Mouse (Mus musculus): ENCODE measurements around the gene Etnk2. TPM values are rescaled to one million over a fixed set of nuclear protein-coding genes. Genes with fewer than 3 reads are reported as not detected.

Gene Etnk2
- total RNA-seq, 4 experiments from 2014 or later = 0.15 to 0.64 (median 0.40) TPM; not detected in 1

DNA sequence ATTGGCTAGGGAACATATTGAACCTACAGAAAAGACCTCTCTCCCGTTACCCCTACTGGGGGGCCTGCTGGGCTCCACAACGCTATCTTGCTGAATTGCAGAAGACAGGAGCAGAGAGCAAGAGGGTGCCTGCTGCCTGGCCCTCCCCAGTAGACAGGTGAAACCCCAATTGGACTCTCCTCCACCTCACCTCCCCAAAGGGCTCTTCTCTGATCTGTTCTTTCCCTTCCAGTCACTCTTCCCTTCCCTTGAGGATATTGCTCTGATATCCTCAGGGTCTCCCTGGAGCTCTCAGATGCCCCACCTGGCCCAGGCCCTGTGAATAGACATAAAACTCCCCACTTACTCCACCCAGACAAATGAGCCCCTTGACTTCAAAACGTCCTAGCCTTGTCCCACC, 53.7 kb downstream of the Etnk2 start:
- DNase-seq (ENCODE audit: low spot score in 2 of 2) = no peak

DNA sequence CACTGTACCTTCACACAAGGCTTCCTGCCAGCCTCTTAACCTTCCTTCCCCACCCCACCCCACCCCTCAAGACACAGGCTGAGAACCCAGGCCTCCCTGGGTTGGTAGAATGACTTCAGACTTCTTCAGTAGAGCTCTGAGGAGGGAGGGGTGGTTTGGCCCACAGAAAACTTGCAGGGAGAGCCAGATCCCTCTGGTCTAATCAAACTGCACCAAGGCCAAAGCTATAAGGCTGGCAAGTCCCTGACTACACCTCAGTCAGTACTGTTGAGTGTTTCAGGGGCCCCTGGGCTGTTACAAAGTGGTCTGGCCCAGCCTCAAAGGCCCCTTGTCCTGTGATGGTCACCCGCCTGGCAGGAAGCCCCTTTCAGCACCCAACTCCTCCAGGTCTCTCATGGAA, 54.2 kb downstream of the Etnk2 start:
- DNase-seq (ENCODE audit: low spot score in 2 of 2) = no peak

DNA sequence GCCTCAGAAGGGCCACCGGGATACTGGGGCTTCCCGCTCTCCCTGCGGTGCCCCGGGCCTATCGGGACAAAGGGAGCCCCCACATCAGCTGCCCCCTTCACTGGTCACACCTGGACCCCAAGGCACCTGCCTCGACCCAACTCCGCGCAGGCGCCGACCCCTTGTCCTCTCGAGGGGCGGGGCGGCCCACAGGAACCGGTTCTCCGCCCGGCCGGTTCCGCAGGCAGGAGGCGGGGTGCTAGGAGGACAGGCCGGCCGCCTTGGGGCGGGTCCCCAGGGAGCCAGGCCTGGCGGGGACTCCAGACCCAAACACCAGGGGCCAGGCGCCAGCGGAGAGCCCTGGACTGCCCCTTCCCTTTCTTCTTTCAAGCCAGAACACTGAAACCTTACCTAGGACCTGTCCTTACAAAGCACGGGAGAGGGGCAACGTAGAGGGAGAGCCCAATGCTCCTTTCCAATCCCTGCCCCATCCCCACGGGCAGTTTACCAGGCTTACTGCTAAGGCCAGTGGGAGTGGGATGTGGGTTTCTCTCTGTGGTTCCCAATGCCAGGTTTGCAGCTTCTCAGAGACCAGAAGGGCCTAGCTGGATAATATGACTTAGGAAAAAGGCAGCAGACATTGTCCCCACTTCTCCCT, 54.9 kb downstream of the Etnk2 start:
- peak; percentile 55 to 59 for DNase-seq (ENCODE audit: low spot score in 2 of 2)

DNA sequence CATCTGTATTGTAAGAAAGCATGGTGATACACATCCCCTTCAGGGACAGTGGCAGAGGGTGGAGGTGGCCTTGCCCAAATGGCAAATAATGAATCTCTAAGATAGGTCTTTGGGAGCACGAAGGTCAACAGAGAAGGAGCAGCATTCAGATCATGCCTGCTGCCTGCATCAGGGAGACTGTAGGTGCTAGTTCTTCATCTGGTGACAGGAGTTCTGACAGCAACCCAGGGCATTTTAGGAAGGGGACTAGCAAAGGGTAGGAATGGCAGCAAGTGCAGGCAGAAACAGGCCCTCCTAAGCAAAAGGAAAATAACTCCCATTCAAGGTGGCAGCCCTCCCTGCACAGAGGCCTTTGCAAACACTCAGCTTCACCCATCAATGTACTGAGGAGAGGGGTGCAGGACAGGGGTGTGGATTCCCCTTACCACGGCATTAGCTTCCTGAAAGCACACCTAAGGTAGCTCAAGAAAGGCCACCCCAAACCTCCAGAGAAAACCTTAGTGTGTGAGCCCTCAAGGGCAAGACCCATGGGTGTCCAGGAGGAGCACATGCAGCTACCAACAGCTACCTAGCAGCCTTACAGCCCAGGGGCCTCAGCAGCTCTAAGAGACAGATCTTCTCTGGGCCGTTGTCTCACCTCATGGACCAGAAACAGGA, 55.9 kb downstream of the Etnk2 start:
- DNase-seq (ENCODE audit: low spot score in 2 of 2) = no peak

DNA sequence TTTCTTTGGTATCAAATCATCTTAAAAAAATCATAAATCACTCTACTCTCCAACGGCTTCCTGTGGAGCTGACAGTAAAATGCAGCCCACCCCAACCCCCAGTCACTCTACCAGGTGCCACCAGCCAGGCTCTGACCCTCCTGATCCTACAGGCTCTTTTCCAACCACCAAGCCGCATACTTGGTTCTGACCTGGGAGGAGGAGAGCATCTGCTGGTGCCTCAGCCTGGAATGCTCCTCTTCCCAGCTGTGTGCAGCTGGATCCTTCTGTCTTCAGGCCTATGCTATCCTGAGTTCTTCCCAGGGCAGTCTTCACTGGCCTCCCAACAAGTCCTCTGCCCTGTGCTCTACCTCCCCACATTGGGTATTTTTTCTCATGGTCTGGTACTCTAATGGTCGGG, 57.1 kb downstream of the Etnk2 start:
- no peak for DNase-seq (ENCODE audit: low spot score in 2 of 2)

DNA sequence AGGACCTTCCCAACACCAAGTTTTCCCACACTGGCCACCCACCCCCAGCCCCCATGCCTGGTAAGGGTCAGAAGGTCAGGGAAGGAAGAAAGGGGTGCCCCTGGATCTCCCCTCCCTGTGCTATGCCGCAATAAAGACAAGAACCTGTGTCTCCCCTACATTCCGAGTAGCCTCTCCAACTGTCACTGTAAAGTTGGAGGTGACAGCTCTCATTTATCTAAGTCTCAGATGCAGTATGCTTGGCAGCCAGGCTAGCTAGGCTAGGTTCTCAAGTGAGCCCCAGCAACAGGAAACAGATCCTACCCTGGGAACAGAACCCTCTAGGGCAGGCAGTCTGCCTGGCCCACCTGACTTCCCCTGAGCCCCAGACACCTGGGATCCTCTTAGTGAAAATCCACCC, 57.7 kb downstream of the Etnk2 start:
- no peak for DNase-seq (ENCODE audit: low spot score in 2 of 2)

DNA sequence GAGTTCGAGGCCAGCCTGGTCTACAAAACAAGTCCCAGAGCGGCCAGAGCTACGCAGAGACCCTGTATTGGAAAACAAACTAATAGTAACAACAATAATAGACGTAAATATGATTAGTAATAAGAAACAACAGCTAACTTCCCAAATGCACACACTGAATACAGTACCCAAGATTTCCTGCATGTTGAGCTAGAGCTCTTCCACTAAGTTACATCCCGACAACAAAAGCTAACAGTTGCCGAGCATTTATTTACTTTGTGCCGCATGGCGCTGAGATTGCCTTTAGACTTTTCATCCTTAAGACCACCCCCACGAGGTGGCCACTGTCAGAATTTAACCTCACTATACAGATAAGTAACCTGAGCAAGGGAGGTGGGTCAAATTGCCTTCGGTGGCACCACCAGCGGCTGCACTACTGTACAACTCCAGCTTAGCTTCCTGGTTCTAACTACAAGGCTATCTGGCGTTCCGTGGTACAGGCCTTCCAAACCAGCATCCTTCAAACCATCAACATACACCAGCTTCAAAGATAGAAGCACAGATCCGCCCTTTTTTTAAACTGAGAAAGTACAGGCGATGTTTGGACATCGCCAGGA, 58.7 kb downstream of the Etnk2 start:
- DNase-seq (ENCODE audit: low spot score in 2 of 2) = no peak

DNA sequence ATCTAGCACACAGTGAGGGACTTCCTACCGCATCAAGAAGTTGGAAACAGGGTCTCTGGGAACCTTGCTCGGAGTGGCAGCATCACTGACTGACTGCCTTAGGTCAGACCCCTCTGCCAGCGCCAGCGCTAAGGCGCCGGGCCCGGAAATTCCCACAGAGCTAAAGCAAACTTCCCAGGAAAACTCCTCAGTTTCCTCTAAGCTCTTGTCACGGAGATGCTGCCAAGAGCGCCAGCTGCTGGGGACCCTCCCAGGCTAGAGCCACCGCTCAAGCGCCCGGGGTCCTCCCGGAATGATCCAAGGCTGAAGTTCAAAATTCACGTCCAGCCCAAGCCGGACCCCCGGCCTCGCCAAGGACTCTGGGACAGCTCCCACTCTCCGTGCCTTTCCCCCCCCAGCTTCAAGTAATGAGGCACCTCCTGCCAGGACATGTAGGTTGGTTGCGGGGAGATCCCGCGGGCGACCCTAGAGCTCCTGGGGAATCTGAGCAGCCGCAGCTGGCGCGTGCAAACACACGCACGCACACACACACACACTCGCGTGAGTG, 59.3 kb downstream of the Etnk2 start:
- no peak for DNase-seq (ENCODE audit: low spot score in 2 of 2)

DNA sequence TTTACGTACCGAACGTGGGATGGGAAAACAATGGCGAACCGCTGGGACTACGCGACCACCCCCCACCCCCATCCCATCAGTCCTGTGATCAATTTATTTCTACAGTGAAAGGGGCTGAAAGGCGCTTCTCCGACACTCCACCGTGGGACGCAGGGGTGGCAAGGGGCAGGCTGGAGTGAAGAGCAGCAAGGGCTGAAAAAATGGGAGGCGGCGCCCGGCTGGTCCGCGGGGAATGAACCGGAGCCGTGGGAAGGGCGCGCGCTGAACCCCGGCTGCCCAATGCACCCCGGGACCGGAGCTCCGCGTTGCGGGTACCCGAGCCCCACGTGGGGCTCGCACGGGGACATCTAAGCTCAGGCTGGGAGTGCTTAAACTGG, 59.8 kb downstream of the Etnk2 start:
- DNase-seq (ENCODE audit: low spot score in 2 of 2) = no peak

DNA sequence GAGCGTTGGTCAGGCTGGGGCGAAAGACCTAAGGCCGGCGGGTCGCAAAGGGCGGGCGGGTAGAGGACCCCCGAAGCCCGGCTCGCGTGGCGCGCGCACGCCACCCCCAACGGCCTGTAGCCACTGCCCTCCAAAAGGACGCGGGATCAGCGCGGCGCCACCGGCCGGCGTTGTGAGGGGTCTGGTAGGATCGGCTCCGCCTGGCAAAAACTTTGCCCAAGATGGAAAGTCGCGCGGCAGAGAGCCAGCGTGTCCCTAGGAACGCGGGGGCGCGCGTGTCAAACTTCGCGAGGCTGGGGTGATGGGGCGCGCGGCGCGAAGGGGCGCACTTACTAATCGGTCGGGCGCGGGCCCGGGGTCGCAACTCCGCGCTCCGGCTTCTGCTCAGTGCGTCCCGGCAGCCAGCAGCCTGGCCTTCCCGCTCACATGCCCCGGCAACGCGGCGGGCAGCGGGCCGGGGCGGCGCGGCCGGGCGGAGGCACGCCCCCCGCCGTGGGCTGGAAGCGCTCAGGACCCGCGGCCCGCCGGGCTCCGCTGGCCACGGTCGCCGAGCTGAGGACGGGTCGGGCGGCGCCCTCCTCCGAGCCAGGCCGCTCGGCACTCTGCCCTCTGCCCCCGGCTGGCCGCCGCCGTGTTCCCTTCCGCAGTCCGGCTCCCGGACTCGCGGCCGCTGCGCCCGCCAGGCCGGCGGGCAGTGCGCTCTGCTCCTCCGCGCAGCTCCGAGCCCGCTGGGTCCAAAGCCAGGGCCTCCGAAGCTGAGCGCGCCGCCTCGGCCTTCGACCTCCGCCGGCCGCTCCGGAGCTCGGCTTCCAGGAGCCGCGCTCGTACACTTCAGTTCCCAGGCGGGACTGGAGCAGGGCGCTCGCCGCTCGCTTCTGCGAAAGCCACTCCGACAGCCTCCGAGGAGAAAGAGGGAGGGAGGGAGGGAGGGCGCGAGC, 60.4 kb downstream of the Etnk2 start, which contains the start of gene Sox13:
Sox13 (minus strand) TSS at position 835 of the 938 bp plus-strand sequence.
- DNase-seq (ENCODE audit: low spot score in 2 of 2) = peak in 1 of 2 experiments; percentile 34

DNA sequence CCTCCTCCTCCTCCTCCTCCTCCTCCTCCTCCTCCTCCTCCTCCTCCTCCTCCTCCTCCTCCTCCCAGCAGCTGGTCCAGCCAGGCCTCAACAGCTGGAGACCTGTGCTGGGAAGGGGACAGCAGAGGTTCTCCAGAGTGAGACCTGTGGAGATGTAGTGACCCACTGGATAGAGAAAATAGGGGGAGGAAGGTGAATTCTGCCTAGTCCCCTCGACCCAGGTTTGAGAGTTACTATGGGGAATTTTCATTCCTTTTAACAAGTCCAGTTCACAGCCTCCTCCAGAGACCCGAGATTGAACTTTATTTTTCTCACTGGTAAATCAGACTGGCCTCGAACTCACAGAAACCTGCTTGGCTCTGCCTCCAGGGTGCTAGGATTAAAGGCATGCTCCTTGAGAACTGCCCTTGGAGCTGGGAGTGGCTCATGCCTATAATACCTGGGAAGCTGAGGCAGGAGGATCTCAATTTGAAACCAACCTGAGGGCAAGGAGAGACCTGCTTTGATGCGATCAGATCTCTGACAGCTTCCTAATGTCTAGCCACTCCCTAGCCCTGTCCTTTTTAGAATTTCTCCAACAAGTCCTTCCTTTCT, 61.3 kb downstream of the Etnk2 start:
- no peak for DNase-seq (ENCODE audit: low spot score in 2 of 2)

Other genes starting within 250 kb of the Etnk2 start
- 10 to 100 TPM; 14.8 to 18.2 (median 16.3) TPM for gene Ppp1r15b, start 232.4 kb upstream of the Etnk2 start, total RNA-seq (2022)
- 10 to 100 TPM in 3 of 4 experiments, 1 to 10 TPM in 1; 6.6 to 15.1 (median 11.8) TPM for gene Plekha6, start 199.4 kb upstream of the Etnk2 start, total RNA-seq (2022)
- not detected for gene Golt1a, start 53.8 kb upstream of the Etnk2 start, total RNA-seq (2022)
- not detected for gene Kiss1, start 41.7 kb upstream of the Etnk2 start, total RNA-seq (2022)
- not detected for gene Ren1, start 13.1 kb upstream of the Etnk2 start, total RNA-seq (2022)
- 1 to 10 TPM; 4.0 to 8.7 (median 6.7) TPM for gene Sox13, start 60.8 kb downstream of the Etnk2 start, total RNA-seq (2022)
- gene Snrpe, start 246.7 kb downstream of the Etnk2 start, total RNA-seq (2022) = 10 to 100 TPM; 38.1 to 53.9 (median 48.6) TPM

Data from gastrocnemius, adult 8-10 months (tissue).